Mouse (Mus musculus) Patski (cell line): ENCODE data around the gene Pgap3. TPM values are rescaled to one million over a fixed set of nuclear protein-coding genes. Genes with fewer than 3 reads are reported as not detected.

Source experiments
- ATAC-seq: fragments of 100-300 bp; one replicate; pipeline ENCODE4 v1.8.0; 2021
- CTCF ChIA-PET: fragments of 350-600 bp; sonication (Branson Sonifier 250); formaldehyde crosslinking; loops from one replicate; lab custom pipeline; 2022; ENCODE audit warnings: inconsistent platforms; lab: Charles Lee
- POLR2A ChIA-PET: fragments of 350-600 bp; sonication (Branson Sonifier 250); formaldehyde crosslinking; loops from one replicate; lab custom pipeline; 2022; ENCODE audit warnings: antibody characterized with exemption, inconsistent platforms; lab: Charles Lee
- DNase-seq: peaks from one replicate; pipeline ENCODE4 v3.0.0-alpha.2; 2011; ENCODE audit warnings: low read depth, low spot score
- H3K27me3 ChIP-seq: fragments of 371-371 bp; one replicate; pipeline ENCODE4 v1.5.1; 2021
- CTCF ChIP-seq: fragments of 100-300 bp; IDR thresholded peaks from one replicate; pipeline ENCODE4 v1.5.1; 2021
- in situ Hi-C: fragments of 300-500 bp; cut with MboI; formaldehyde crosslinking; loops from 3 replicates; pipeline ENCODE4 v1.11.1; 2018; ENCODE audit warnings: low pct_unique_long_range_greater_than_20kb, mixed read lengths
- polyA plus RNA-seq: library from polyadenylated mRNA; unstranded; gene quantifications from one replicate; pipeline ENCODE4 v1.2.3, GENCODE M21; 2021

The Pgap3 gene
- polyA plus RNA-seq, 1 experiment from 2014 or later: 9.9 TPM

GRCm38 (mm10) chr11:98352272-98352990, 47.9 kb downstream of the Pgap3 start:
- ATAC-seq: no peak
- ChIA-PET CTCF (interaction anchor here (1.5 to 7.2 kb wide), 2 partner anchors 9 to 10 kb away, joined by 8 to 75 read pairs; no protein-coding TSS in a partner anchor), POLR2A (no interaction called here)
- no peak for TF ChIP-seq CTCF
- H3K27me3 ChIP-seq: no peaks in the 10 kb centered on the region
- DNase-seq: no peak
- in situ Hi-C loops: no loop called here

DNA sequence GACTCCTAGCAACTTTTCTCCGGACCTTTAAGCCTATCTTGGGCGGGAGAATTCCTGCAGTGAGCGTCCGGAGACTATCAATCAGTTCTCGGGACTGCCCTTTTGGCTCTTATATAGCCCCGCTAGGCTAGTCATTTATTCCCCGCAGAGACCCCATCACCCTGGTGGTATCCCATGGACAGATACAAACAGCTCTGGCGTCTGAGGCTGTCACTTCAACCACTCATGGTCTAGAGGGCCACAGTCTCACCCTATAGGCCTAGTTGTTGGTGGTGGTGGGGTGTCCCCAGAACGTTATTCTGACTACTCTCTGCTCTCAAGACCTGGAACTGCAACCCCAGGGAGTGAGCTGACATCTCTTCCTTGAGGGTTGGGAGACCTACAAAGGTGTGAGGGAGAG, 51.0 kb downstream of the Pgap3 start:
- POLR2A ChIA-PET: interaction anchor here (1.1 to 2.1 kb wide), 2 partner anchors 9 to 10 kb away, joined by 3 to 5 read pairs; partner anchors contain the start of gene Stard3

GRCm38 (mm10) chr11:98348083-98348961, 52.0 kb downstream of the Pgap3 start, which contains the start of gene Ppp1r1b:
Ppp1r1b (plus strand) TSS chr11:98348404.
- ATAC-seq (no peak), DNase-seq (no peak)
- in situ Hi-C loops: no loop called here
- no peaks in the 10 kb centered on the region for H3K27me3 ChIP-seq
- ChIA-PET POLR2A (interaction anchor here (0.6 to 2.1 kb wide), 3 partner anchors 10 to 90 kb away, joined by 3 to 9 read pairs (median 5); partner anchors contain the start of gene Stard3), CTCF (interaction anchor here (0.8 to 1.5 kb wide), 2 partner anchors 41 to 110 kb away, joined by 3 to 4 read pairs; no protein-coding TSS in a partner anchor)
- no peak for TF ChIP-seq CTCF

More for the DNA sequence above, 51.0 kb downstream of the Pgap3 start:
- ATAC-seq (no peak), DNase-seq (no peak)
- CTCF ChIA-PET: interaction anchor here (0.8 to 1.5 kb wide), 2 partner anchors 40 to 109 kb away, joined by 3 to 4 read pairs; no protein-coding TSS in a partner anchor
- no peak for TF ChIP-seq CTCF
- H3K27me3 ChIP-seq: no peaks in the 10 kb centered on the region
- in situ Hi-C loops: no loop called here

- ChIA-PET CTCF (interaction anchor here (1.5 kb wide), 1 partner anchor 42 kb away, joined by 4 read pairs; no protein-coding TSS in a partner anchor), POLR2A (interaction anchor here (0.6 to 2.1 kb wide), 3 partner anchors 10 to 90 kb away, joined by 3 to 9 read pairs (median 5); partner anchors contain the start of gene Stard3)
- no peaks in the 10 kb centered on the region for H3K27me3 ChIP-seq
- TF ChIP-seq CTCF: no peak
- no peak for ATAC-seq
- in situ Hi-C loops: no loop called here
- DNase-seq: no peak
Measured at GRCm38 (mm10) chr11:98347385-98348082, 52.8 kb downstream of the Pgap3 start.

- ChIA-PET CTCF (no interaction called here), POLR2A (interaction anchor here (1.2 kb wide), 1 partner anchor 12 kb away, joined by 3 read pairs; the partner anchor contains the start of gene Stard3)
- DNase-seq: no peak
- no peaks in the 10 kb centered on the region for H3K27me3 ChIP-seq
- TF ChIP-seq CTCF: no peak
- in situ Hi-C loops: no loop called here
- ATAC-seq: no peak
Measured at GRCm38 (mm10) chr11:98346168-98346567, 54.1 kb downstream of the Pgap3 start.

- ATAC-seq (no peak), DNase-seq (no peak)
- CTCF ChIA-PET: interaction anchor here (1.0 to 4.6 kb wide), 4 partner anchors 11 to 39 kb away, joined by 3 to 75 read pairs (median 39); partner anchors contain the start of gene Stard3
- H3K27me3 ChIP-seq: no peaks in the 10 kb centered on the region
- POLR2A ChIA-PET: interaction anchor here (0.6 to 1.2 kb wide), 2 partner anchors 9 to 13 kb away, joined by 3 read pairs; partner anchors contain the start of gene Stard3
- in situ Hi-C loops: no loop called here
- no peak for TF ChIP-seq CTCF
Measured at GRCm38 (mm10) chr11:98345253-98345652, 55.0 kb downstream of the Pgap3 start.

GRCm38 (mm10) chr11:98342000-98342945, 58.0 kb downstream of the Pgap3 start:
- ChIA-PET POLR2A (interaction anchor here (0.7 to 2.2 kb wide), 4 partner anchors 14 to 46 kb away, joined by 3 to 7 read pairs (median 4); partner anchors contain the start of gene Stard3), CTCF (interaction anchor here (0.6 to 4.6 kb wide), 41 partner anchors 8 to 330 kb away, joined by 3 to 75 read pairs (median 6); partner anchors contain the start of genes Erbb2, Grb7, Mien1 and Pgap3)
- ATAC-seq: peak; percentile 49
- peaks cover 6% of the 10 kb centered on the region for H3K27me3 ChIP-seq
- peak; percentile 100 for TF ChIP-seq CTCF
- in situ Hi-C loops: loop anchor here (5.0 kb wide), 1 partner anchor 95 kb away; the partner anchor contains the start of gene Mien1
- no peak for DNase-seq

DNA sequence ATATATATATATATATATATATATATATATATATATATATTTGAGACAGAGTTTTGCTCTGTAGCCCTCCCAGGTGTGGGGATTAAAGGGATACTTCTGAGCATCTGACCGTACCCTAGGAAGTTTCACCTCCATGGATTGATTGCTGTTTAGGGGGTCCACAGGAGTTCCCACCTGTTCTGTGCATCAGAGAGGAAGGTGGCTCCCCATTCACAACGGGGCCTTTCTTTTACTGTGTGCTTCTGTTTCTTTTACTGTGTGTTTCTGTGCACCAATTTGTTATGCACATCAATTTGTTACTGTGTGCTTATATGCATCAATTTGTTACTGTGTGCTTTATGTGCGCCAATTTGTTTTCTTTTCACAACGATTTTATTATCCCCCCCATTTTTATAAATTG, 59.1 kb downstream of the Pgap3 start:
- CTCF ChIA-PET: interaction anchor here (1.5 to 4.6 kb wide), 12 partner anchors 15 to 117 kb away, joined by 3 to 75 read pairs (median 14); partner anchors contain the start of genes Mien1, Stard3 and Tcap
- ATAC-seq (no peak), DNase-seq (no peak)
- no peak for TF ChIP-seq CTCF
- in situ Hi-C loops: loop anchor here (5.0 kb wide), 1 partner anchor 96 kb away; the partner anchor contains the start of gene Mien1
- H3K27me3 ChIP-seq: peaks cover 17% of the 10 kb centered on the region
- POLR2A ChIA-PET: interaction anchor here (2.2 kb wide), 1 partner anchor 47 kb away, joined by 7 read pairs; no protein-coding TSS in a partner anchor
